In genomic region chr8:75151743-75152142, GRCm38 (mm10) we compare ENCODE assay signal across 15 mouse cellular contexts.
"Had no signal": no experiment of that assay in that cellular context is flagged by ENCODE, and none has a peak within 500 bp of the region (broad histone marks: within the 10 kb centered on the region; RNA-seq: fewer than 3 reads in every experiment).

No protein-coding gene starts in this region.

- H3K4me3 ChIP-seq: neural tube, embryonic 13.5 days; neural tube, embryonic 15.5 days; stomach, embryonic 15.5 days had no signal

- H3K4me2 ChIP-seq: neural tube, embryonic 13.5 days; neural tube, embryonic 15.5 days; stomach, embryonic 15.5 days had no signal

- H3K4me1 ChIP-seq: neural tube, embryonic 13.5 days; neural tube, embryonic 15.5 days; stomach, embryonic 15.5 days had no signal

- H3K9ac ChIP-seq: neural tube, embryonic 13.5 days; neural tube, embryonic 15.5 days; stomach, embryonic 15.5 days had no signal

- H3K9me3 ChIP-seq: neural tube, embryonic 13.5 days; neural tube, embryonic 15.5 days; stomach, embryonic 15.5 days had no signal

- H3K27me3 ChIP-seq: neural tube, embryonic 13.5 days; neural tube, embryonic 15.5 days; stomach, embryonic 15.5 days had no signal

- H3K36me3 ChIP-seq: neural tube, embryonic 13.5 days; neural tube, embryonic 15.5 days; stomach, embryonic 15.5 days had no signal

- H3K27ac ChIP-seq: neural tube, embryonic 13.5 days; neural tube, embryonic 15.5 days; stomach, embryonic 15.5 days; stomach, postnatal 0 days had no signal

- DNase-seq: retina, postnatal 1 day; right cerebral cortex, postnatal 14 days; right cerebral cortex, postnatal 25 days; right cerebral cortex, postnatal 4 days; spleen, adult 18-20 months; thymus, adult 18-20 months; thymus, adult 2 months; thymus, postnatal 14 days; thymus, postnatal 25 days; thymus, postnatal 36 days; thymus, postnatal 4 days had no signal
